Comparison of ENCODE assay signal across 9 mouse cellular contexts in genomic region chr1:156521796-156522517, GRCm38 (mm10). TPM values are rescaled to one million over a fixed set of nuclear protein-coding genes. Genes with fewer than 3 reads are reported as not detected.
A peak's percentile ranks its signal among the peaks of the same experiment; 100 is the strongest.
DNase-seq lines count a peak whose midpoint lies in the region; ATAC-seq and TF ChIP-seq lines count a peak whose summit lies in the region.
"Had no signal": no experiment of that assay in that cellular context is flagged by ENCODE, and none has a peak within 500 bp of the region (broad histone marks: within the 10 kb centered on the region; RNA-seq: fewer than 3 reads in every experiment).

No protein-coding gene starts in this region.

- no peaks in the 10 kb centered on the region for H3K27me3 ChIP-seq in midbrain, embryonic 13.5 days
- no peaks in the 10 kb centered on the region for H3K27me3 ChIP-seq in midbrain, embryonic 10.5 days (ENCODE audit: low read depth, poor library complexity, severe bottlenecking)
- H3K27me3 ChIP-seq in forebrain, postnatal 0 days (ENCODE audit: insufficient read depth, low read length): no peaks in the 10 kb centered on the region
- H3K27me3 ChIP-seq: heart, embryonic 13.5 days had no signal

- H3K4me3 ChIP-seq in midbrain, embryonic 13.5 days (replicated peaks): no peak overlapping the region
- H3K4me3 ChIP-seq in midbrain, embryonic 10.5 days: no peak overlapping the region
- H3K4me3 ChIP-seq in forebrain, postnatal 0 days (ENCODE audit: low read depth, low read length): no peak overlapping the region
- H3K4me3 ChIP-seq: heart, embryonic 13.5 days had no signal

- H3K4me1 ChIP-seq in midbrain, embryonic 13.5 days (replicated peaks): no peaks in the 10 kb centered on the region
- peaks cover 8% of the 10 kb centered on the region; the same call in 1 of the 2 replicates for H3K4me1 ChIP-seq in midbrain, embryonic 10.5 days
- no peaks in the 10 kb centered on the region for H3K4me1 ChIP-seq in forebrain, postnatal 0 days (ENCODE audit: insufficient read depth)
- H3K4me1 ChIP-seq: heart, embryonic 13.5 days had no signal

- no peak for ATAC-seq in midbrain, embryonic 13.5 days
- ATAC-seq in forebrain, postnatal 0 days: no peak
- no peak for ATAC-seq in erythroid progenitor cell, adult 5-6 weeks (replicated peaks; ENCODE audit: low FRiP score, poor library complexity, severe bottlenecking)

- intact Hi-C loops in gastrocnemius, postnatal 36 days (cut with DNase I): no loop called here

- no peak overlapping the region for H3K9ac ChIP-seq in midbrain, embryonic 13.5 days (replicated peaks)
- no peak overlapping the region for H3K9ac ChIP-seq in forebrain, postnatal 0 days
- H3K9ac ChIP-seq: heart, embryonic 13.5 days had no signal

- H3K36me3 ChIP-seq in midbrain, embryonic 13.5 days: no peaks in the 10 kb centered on the region
- H3K36me3 ChIP-seq in midbrain, embryonic 10.5 days: no peaks in the 10 kb centered on the region
- no peaks in the 10 kb centered on the region for H3K36me3 ChIP-seq in forebrain, postnatal 0 days (ENCODE audit: insufficient read depth)
- H3K36me3 ChIP-seq: heart, embryonic 13.5 days had no signal

- H3K27ac ChIP-seq in midbrain, embryonic 13.5 days: no peak overlapping the region
- H3K27ac ChIP-seq in midbrain, embryonic 10.5 days (replicated peaks): no peak overlapping the region
- no peak overlapping the region for H3K27ac ChIP-seq in forebrain, postnatal 0 days (ENCODE audit: low read depth, low read length)
- H3K27ac ChIP-seq: heart, embryonic 13.5 days had no signal

- DNase-seq in midbrain, embryonic 10.5 days (ENCODE audit: low spot score): no peak
- DNase-seq in forebrain, postnatal 0 days: no peak
- peak; percentile 40 to 68 for DNase-seq in kidney, postnatal 4 days
- DNase-seq in spleen, postnatal 14 days (ENCODE audit: low spot score in 2 of 2): peak; percentile 8 to 18
- DNase-seq in gastrocnemius, postnatal 36 days: no peak
- DNase-seq in MN1 (ENCODE audit: low spot score): no peak

- no peak for TF ChIP-seq CTCF in forebrain, postnatal 0 days (IDR thresholded peaks at IDR 0.05; ENCODE audit: low read depth)

- H3K9me3 ChIP-seq in midbrain, embryonic 13.5 days: no peaks in the 10 kb centered on the region
- H3K9me3 ChIP-seq in midbrain, embryonic 10.5 days (replicated peaks): no peaks in the 10 kb centered on the region
- no peaks in the 10 kb centered on the region for H3K9me3 ChIP-seq in forebrain, postnatal 0 days (ENCODE audit: low read length)
- H3K9me3 ChIP-seq: heart, embryonic 13.5 days had no signal

- WGBS in midbrain, embryonic 13.5 days: 57% methylated on average over 15 of the region's 15 CpGs
- 69% methylated on average over 15 of the region's 15 CpGs for WGBS in midbrain, embryonic 10.5 days
- 37% methylated on average over 15 of the region's 15 CpGs for WGBS in forebrain, postnatal 0 days

- 0 out of 2 replicates have a peak overlapping the region, but pooled peaks have one; percentile 15 for H3K4me2 ChIP-seq in midbrain, embryonic 13.5 days (replicated peaks)
- H3K4me2 ChIP-seq in forebrain, postnatal 0 days (ENCODE audit: low read depth): 0 out of 2 replicates have a peak overlapping the region, but pooled peaks have one; percentile 15
- H3K4me2 ChIP-seq: heart, embryonic 13.5 days had no signal

RNA-seq across cellular contexts. Expression of gene Gm10031, which starts 1.9 kb away (rescaled TPM):
- 0.66 and 1.1 TPM in 2 replicates for polyA plus RNA-seq in midbrain, embryonic 13.5 days (2015; fragmentation: Nextera tagmentation; extraction: Ambion mirVana)
- polyA plus RNA-seq in midbrain, embryonic 10.5 days (2016; fragmentation: Nextera tagmentation; extraction: Ambion mirVana): 0.35 TPM in 2 replicates
- total RNA-seq in forebrain, postnatal 0 days (2014; rRNA removed): 21.8 and 24.6 TPM in 2 replicates
- 0.49 and 0.75 TPM in 2 replicates for polyA plus RNA-seq in forebrain, postnatal 0 days (2015; fragmentation: Nextera tagmentation; extraction: Ambion mirVana)
- total RNA-seq in gastrocnemius, postnatal 36 days (2021): 10 to 100 TPM; 36.7 to 40.4 TPM
- 0.72 and 1.7 TPM in 2 replicates for total RNA-seq in erythroid progenitor cell, adult 5-6 weeks (2015; ENCODE audit: low replicate concordance)
- total RNA-seq in erythroid progenitor cell, adult 5-6 weeks (2017; ENCODE audit: low replicate concordance): 4.8 and 8.1 TPM in 2 replicates

RNA-seq across cellular contexts. Expression of gene Abl2, which starts 36.6 kb away (rescaled TPM):
- 6.7 and 7.0 TPM in 2 replicates for polyA plus RNA-seq in midbrain, embryonic 13.5 days (2015; fragmentation: Nextera tagmentation; extraction: Ambion mirVana)
- polyA plus RNA-seq in midbrain, embryonic 10.5 days (2016; fragmentation: Nextera tagmentation; extraction: Ambion mirVana): 4.7 and 5.3 TPM in 2 replicates
- 21.4 and 29.2 TPM in 2 replicates for total RNA-seq in forebrain, postnatal 0 days (2014; rRNA removed)
- 2.8 and 4.6 TPM in 2 replicates for polyA plus RNA-seq in forebrain, postnatal 0 days (2015; fragmentation: Nextera tagmentation; extraction: Ambion mirVana)
- 10 to 100 TPM; 16.2 to 16.9 TPM for total RNA-seq in gastrocnemius, postnatal 36 days (2021)
- total RNA-seq in erythroid progenitor cell, adult 5-6 weeks (2015; ENCODE audit: low replicate concordance): 4.0 and 5.4 TPM in 2 replicates
- total RNA-seq in erythroid progenitor cell, adult 5-6 weeks (2017; ENCODE audit: low replicate concordance): 1.3 and 1.7 TPM in 2 replicates

RNA-seq across cellular contexts. Expression of gene Soat1, which starts 47.8 kb away (rescaled TPM):
- 10.9 and 11.1 TPM in 2 replicates for polyA plus RNA-seq in midbrain, embryonic 13.5 days (2015; fragmentation: Nextera tagmentation; extraction: Ambion mirVana)
- 26.3 and 29.4 TPM in 2 replicates for polyA plus RNA-seq in midbrain, embryonic 10.5 days (2016; fragmentation: Nextera tagmentation; extraction: Ambion mirVana)
- total RNA-seq in forebrain, postnatal 0 days (2014; rRNA removed): 20.1 and 20.6 TPM in 2 replicates
- polyA plus RNA-seq in forebrain, postnatal 0 days (2015; fragmentation: Nextera tagmentation; extraction: Ambion mirVana): 5.4 and 11.7 TPM in 2 replicates
- 1 to 10 TPM; 4.0 to 5.6 TPM for total RNA-seq in gastrocnemius, postnatal 36 days (2021)
- 13.3 and 15.1 TPM in 2 replicates for total RNA-seq in erythroid progenitor cell, adult 5-6 weeks (2015; ENCODE audit: low replicate concordance)
- 6.5 and 8.6 TPM in 2 replicates for total RNA-seq in erythroid progenitor cell, adult 5-6 weeks (2017; ENCODE audit: low replicate concordance)

Comparison
In these comparisons a context has a peak if more than half of its experiments do, and no peak if none do; other contexts are left out.
1. DNase-seq: peak in kidney, postnatal 4 days (2 of 2) and spleen, postnatal 14 days (2 of 2); none in midbrain, embryonic 10.5 days (single experiment), forebrain, postnatal 0 days (single experiment), gastrocnemius, postnatal 36 days (0 of 2) and MN1 (single experiment).